Mouse (Mus musculus) ovary, postnatal 10 days (tissue): ENCODE results near the gene Snx20.
"Not testable (repeated sequence)": the region's sequence is repeated elsewhere in the genome, so short reads cannot be mapped to it uniquely, and the experiment has no call there.

Experiments
- DNase-seq: peaks from one replicate; pipeline ENCODE4 v3.0.0; 2022; ENCODE audit warnings: low spot score

Gene Snx20

DNA sequence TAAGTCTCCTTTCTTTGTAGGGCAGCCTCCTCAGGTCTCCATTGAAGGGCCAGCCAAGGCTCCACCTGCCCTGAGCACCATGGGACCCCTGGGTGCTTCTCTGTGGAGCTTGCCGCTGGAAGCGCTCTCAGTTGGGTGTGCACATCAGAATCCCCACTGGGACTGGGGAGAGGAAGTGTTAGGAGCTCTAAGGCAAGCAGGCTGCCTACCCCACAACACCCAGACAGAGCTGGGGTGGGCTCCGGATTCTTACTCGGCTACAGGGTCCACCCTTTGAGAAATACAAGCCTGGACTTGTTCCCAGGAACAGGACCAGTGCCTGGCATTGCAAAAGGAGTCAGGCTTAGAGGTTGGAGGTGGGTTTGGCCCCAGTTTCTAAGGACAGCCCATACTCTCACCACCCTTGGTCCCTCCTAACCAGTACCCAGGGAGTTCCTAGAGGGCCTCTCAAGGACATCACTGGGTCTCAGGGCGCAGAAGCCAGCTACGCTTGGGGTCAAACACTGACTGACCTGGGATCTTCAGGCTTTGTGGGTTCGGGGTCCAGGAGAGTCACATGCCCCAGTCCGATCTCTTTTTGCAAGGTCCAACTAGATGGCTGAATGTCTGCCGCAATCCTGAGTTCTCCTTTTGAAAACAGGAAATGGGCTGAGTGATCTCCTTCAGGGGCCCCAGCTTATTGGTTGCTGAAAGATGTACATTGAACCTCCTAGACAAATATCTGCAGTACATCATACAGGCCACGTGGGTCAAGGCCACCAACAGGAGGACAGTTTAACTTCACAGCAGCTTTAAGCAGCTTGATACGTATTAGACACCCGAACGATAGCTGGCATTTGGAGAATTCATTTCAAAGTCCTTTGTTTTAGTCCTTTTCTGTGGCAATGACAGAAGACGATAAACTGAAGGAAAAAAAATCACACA lies at the start of gene Snx20:
Gene Snx20, minus strand, starts transcription at position 655 of the 924 bp plus-strand sequence.
- DNase-seq, result no peak

DNA sequence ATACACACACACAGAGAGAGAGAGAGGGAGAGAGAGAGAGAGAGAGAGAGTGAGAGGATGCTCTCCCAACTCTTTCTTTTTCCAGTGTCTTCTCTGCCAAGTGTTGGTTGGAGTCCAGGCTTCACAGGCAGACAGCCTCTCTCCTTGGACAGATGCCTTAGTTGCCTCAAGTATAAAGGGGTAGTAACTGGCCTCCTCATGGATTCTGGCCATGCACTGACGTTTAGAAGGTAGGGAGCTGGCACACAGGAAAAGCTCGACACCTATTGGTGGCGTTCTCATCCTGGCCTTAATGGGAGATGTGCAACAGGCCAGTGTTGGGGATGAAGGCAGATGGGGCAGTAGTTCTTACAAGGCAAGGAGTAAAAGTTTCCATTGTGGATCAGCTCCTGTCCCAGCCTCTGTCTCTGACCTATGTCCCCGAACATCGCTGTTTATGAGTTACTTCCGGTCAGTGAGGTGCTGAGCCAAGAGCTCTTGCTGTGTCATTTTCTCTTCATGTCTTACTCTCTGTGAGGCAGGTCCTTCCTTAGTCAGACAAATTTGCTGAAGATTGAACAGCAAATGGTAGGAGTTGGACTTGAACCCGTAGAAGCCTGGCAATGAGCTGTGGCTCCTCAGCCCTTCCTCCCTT lies 47.8 kb upstream of the Snx20 start:
- no peak for DNase-seq

DNA sequence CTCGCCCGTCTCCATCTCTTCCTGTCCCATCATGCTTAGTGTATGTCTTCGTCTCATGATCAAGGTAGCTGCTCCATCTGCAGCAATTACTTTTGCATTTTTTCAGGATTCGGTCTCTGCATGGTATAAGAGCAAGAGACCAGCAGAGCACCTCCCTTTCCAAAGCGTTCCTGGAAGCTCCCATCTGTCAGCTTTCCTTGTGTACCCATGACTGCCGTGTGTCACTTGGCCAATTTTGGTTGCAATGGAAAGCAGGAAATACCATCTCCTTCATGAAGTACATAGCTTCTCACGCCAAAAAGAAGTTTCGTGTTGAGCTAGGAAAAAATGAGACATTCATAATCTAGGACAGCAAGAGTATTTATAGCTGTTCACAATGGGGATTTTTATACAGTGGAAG lies 45.1 kb upstream of the Snx20 start:
- DNase-seq, result no peak

DNA sequence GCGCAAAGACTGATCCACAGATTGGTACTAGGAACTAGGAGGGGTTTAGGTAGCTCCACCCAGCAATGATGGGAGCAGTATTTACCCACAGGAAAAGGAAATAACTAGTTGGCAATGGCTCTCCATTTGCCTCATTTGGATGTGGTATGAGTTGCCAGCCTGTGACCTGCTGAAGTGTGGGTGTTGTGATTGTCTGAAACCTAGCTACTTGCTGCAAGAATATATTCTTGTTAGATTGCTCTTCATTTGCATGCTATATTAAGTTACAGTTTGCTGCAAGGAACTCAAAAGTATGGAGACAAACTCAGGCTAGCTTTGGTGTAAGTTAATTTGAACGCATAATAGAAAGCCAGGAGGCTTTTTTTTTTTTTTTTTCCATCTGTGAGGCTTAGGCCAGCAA lies 44.6 kb upstream of the Snx20 start:
- DNase-seq, result no peak

DNA sequence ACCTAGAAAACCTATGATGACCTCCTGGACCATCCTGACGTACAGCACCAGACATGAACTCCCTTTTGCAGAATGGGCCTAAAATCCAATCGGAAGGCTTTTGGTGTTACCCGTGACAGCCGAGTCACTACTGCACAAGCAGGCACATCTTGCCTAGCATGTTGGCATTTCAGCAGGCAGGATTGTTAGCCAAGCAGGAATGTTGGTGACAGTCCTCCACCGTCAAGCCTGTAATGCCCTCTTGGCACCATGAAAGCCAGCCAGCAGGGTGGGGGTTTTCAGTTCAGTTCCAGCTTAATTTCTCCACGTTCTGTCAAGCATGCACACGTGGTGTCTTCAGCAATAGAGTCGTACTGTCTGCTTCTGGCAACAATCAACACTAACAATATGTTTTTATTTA lies 41.1 kb upstream of the Snx20 start:
- DNase-seq, result no peak

DNA sequence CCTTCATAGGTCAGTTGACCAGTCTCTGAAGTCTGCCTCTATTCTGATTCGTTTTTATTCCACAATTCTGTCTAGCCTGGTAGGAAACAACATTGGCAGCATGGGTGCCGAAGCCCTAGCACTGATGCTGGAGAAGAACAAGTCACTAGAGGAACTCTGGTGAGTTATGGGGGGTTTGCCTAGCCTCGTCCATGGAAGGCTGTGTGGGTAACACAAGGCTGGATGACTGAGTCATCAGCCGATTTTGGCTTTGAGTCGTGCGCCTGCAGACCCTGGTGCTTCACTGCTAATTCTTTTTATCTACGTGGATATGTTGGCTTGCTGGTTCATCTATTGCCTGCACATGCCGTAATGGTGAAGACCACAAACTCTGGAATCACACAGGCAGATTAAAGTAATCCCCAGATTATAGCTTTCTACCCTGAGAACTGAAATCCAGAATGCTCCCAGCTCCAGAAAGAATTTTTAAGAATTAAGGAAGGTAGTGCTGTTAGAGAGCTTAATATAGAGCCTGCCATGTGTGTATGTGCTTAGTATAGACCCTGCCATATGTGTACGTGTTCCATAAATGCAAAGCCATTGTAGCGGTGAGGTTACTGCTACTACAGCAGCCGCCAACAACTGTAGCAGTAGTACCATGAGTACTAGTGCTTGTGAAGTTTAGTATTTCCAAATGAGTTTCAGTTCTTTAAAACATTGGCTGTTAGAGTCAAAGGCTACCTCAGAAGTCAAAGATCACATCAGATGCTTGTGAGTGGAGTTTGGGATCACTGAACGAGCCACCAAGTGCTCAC lies 39.6 kb upstream of the Snx20 start:
- DNase-seq, result no peak

DNA sequence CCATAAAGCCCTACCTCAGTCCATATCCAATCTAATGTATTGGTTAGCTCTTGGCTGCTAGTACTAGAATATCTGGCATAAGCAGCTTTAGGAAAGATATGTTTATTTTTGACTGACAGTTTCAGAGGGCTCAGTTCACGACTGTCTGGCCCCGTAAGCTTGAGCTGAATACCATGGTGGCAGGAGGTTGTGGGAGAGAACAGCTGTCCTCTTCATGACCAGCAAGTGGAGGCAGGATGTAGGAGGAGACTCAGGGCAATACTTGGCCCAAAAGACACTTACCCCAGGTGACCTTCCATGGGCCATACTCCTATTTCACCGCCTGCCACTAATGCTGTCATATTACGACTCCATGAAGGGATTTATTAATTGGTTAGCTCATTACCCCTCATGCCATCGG lies 37.9 kb upstream of the Snx20 start:
- no peak for DNase-seq

DNA sequence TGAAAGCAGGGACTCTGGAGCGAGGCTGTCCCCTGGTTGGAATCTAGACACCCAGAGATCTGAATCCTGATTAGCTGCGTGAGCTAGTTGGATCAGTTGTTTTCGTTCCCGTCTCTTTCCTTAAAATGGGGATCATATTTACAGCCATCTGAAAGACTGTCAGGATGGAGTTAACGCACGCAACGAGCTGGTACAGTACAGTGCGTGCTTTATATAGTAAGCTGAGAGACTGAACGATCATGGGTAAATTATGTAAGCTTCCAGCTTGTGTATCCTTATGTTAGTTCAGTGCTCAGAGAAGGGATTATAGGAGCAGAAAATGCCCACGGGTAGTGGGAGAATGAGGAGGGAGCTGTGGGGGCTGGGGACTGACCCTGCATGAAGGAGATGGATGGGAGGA lies 35.6 kb upstream of the Snx20 start:
- DNase-seq, result no peak

DNA sequence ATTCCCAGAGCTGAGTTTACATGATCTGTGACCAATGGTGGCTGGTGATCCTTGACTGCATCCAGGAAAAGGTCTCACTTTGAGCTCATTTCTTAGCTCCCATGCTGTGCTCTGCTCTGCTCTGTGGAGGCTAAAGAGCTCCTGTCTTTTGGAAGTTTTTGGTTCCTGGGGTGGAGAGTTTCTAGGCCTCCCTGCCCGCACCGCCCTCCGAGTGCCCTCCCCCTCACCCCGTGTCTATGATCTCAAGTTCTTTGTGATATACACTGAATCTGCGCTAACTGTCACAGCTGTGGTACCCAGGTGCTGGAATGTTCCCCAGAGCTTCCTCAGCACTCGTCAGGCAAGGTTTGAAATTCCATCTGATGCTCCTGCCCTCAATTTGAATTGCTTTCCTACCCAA lies 34.9 kb upstream of the Snx20 start:
- no peak for DNase-seq

DNA sequence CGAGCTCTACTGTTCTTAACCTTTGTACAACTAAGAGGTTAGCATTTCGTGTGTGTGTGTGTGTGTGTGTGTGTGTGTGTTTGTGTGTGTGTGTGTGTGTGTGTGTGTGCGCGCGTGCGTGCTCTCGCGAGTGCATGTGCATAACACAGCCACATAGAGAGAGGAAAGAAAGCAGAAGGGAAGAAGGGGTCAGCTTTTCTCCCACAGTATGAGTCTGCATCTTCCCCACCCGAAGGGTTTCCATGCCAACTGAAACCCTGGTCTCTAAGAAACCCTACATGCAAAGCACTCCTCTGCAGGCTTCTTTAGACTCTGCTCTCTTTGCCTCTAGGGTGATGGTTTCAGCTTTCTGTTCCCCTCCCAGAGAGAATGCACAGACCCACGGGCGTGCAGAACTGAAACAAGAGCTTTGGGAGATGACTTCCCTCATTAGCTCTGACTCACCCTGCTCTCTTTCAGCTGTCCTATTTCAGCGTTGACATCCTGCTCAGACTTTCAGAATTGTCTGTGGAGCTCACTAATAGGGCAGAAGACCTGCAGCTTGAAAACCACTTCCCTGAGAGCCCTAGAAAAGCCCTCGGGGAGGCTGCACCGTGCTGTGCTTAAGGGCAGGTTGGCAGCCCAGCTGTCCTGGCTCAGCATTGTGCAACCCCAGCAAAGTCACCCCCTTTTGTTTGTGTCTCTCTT lies 32.6 kb upstream of the Snx20 start:
- DNase-seq, result no peak

DNA sequence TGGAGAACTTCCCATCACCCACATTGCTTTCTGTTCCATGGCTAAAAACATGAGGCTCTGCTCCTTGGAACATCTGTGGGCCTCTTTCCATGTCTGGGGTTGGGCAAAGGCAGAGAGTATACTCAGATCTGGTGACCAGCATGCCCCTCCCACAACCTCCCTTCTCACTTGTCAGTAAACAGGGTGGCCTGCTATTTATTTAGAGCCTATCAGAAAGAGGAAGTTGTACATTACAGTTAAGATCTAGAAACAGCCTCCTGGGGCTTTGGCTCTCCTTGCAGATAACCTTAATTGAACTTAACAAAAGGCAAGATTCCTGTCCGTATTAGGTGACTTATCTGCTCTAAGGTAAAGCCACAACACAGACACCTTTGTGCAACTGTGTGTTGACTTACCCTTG lies 30.5 kb upstream of the Snx20 start:
- DNase-seq, result no peak

DNA sequence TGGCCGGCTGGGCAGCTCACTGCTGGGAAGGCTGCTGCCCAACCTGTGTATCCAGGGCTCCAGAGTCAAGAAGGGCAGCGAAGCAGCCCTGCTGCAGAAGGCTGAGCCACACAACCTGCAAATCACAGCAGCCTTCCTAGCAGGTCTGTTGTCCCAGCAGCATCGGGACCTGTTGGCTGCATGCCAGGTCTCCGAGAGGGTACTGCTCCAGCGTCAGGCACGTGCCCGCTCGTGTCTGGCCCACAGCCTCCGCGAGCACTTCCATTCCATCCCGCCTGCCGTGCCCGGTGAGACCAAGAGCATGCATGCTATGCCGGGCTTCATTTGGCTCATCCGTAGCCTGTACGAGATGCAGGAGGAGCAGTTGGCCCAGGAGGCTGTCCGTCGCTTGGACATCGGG lies 29.0 kb upstream of the Snx20 start:
- DNase-seq, result no peak

DNA sequence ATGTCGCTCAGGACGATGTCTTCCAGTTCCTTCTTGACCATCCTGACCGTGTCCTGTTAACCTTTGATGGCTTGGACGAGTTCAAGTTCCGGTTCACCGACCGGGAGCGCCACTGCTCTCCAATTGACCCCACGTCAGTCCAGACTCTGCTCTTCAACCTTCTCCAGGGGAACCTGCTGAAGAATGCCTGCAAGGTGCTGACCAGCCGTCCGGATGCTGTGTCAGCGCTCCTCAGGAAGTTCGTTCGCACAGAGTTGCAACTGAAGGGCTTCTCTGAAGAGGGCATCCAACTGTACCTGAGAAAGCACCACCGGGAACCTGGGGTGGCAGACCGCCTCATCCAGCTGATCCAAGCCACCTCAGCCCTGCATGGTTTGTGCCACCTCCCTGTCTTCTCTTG lies 28.2 kb upstream of the Snx20 start:
- DNase-seq, result no peak

DNA sequence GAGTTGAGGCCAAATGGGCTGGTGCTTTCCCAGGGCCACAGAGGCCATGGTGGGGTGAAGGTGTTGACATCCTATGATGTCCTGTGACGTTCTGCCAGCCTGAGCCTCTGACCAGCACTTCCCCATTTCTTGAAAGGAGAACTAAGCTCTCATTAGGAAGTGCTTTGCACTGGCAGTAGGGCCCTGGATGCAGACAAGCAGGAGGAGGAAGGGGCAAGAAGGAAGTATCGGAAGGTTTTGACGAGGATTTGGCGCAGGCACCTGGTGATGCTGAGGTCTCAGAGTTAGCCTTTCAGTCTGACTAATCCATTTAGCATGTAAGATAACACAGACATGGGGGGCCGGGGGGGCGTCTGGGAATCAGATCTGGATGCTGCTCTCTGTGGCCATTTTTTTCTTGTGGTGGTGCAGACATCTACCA lies 26.5 kb upstream of the Snx20 start:
- no peak for DNase-seq

DNA sequence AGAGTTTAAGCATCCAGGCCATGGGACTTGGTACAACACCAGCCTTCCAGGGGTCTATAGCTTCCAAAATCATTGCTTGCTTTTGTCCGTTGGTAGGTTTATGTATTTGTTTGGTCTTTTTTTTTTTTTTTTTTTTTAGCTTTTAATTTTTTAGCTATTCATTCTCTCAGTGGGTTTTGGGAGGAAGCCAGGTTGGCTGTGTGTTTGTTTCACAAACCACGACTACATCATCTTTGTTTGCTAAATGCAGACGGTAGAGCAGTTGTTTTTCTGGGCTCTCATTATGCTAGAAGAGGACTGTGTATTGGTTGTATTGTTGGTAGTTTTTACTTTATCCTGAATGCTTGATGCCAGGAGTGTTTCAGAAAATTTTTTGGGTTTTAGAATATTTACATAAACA lies 23.9 kb upstream of the Snx20 start:
- no peak for DNase-seq

DNA sequence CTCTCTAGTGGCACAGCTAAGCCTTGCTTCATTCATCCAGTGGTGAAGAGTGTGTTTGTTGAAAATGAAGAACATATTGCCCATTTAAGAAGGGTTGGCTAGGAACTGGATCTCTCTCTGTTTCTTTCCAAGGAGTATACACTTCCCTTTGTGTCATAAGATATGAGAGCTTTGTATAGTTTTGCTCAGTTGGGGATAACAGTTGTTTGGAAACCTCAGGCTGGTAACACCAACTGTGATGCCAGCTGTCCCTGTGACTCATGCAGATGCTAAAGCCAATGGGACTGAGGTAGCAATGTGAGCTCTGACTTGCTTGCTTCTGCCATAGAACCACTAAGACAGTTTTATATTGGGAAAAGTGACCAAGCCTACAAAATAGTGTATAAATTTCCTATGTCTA lies 19.4 kb upstream of the Snx20 start:
- no peak for DNase-seq

DNA sequence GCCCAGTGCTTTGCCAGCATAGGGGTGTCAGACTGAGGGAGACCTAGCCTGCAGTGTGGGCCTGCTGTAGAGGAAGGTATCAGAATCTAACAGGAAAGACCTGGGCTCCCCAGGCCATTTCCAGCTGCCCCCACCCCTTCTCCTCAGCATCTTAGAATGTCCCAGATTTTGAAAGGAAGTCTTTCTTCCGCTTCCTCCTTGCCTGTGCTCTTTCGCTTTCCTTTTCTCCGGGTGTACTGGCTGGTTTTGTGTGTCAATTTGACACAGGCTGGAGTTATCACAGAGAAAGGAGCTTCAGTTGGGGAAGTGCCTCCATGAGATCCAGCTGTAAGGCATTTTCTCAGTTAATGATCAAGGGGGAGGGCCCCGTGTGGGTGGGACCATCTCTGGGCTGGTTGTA lies 15.2 kb upstream of the Snx20 start:
- DNase-seq, result not testable (repeated sequence)

DNA sequence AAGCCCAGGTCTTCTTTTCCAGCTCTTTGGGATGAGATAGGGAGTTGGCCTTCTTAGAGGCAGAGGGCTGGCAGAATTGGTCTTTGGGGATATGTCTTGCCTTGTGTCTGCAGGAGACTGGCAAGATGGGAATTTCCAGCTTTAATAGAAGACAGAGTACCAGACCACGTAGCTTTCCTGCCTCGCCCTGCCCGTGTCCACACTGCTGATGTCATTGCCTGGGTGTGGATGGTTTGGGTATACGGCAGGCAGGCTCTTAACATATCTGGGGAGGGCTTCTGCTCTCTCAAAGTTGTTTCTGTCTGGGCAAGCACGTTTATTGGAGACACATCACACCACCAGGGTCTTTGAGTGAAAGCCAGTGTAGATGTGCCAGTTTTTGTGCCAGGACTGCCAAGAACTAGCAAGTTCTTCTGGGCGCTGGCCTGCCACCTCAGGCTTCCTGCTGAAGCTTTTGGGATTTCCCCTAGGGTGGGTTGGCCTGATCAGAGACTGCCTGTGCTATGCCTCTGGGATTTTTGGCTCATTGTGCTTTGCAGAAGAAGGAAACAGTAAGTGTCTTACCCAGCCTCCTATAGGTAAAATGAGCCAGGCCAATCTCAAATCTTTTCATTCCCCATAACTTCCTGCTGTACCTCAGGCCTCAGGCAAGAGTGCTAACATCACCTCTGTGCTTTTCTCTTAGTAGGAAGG lies 14.2 kb upstream of the Snx20 start:
- no peak for DNase-seq

DNA sequence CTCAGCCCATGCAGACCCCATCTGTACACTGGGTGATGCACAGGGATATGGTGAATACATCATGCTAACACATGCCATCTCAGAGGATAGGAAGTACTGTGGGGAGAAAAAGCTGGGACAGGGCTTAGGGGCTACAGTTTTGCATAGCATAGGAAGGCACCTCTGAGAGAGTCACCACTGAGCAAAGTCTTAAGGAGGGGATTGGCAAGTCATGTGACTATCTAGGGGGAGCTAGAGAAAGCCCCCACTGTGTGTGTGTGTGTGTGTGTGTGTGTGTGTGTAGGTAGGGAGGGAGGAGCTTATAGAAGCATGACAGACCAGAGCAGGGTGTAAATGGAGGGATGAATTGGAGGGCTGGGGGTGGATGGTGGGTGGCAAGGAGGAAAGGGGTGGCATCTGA lies 12.4 kb upstream of the Snx20 start:
- no peak for DNase-seq

DNA sequence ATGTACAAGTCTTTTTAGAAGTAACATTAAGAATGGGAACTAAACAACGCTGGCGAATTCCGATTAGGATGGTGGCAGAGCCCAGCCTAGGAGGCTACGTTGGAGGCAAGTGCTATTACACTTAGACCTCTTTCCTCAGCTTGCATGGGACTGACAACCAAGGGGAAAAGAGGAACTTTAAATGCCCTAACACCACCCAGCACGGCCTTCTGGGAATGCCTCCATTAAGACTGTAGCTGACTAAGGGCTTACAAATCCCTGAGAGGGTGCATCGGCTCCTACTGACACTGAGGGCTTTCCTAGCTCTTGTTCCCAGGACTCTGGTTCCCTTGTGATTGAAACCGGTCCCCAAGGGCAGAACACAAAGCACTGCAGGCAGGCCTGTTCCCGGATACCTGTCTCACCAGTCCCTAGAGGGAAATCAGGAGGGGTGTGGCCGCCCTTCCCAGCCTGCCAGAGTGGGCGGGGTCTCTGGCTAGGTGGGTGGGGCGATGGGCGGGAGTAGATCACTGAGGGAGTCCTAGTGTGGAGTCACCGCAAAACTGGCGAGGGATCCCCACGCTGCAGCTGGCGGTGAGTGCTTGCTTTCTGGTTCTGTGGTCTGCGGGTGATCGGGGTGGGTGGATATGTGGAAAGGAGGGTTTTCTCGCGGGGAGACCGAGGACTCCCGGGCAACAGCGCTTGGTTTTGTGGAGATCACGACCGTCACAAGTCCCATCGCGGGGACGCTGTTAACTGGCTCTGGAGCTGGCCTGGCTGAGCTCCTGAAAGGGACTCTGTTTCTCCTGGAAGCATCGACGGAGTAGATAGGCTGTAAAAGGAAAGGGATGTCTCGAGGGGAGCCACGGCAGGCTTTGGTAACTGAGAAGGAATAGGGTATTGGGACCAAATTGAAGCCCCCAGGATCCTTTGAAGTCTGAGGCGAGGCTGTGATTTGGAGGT lies 11.2 kb upstream of the Snx20 start, which contains the start of gene Nod2:
Gene Nod2, plus strand, starts transcription at position 479 of the 942 bp plus-strand sequence.
- DNase-seq, result peak; percentile 53
